Mouse (Mus musculus) heart, embryonic 14.5 days (tissue): ENCODE measurements around the gene Anp32a. TPM values are rescaled to one million over a fixed set of nuclear protein-coding genes. Genes with fewer than 3 reads are reported as not detected.

Source experiments
- ATAC-seq: fragments of 200-750 bp; cut with Nextera tagmentation; 2 replicates; pipeline ENCODE4 v1.8.0; 2017; ENCODE audit warnings: low read depth, moderate TSS enrichment; ENCODE audit not compliant: insufficient number of reproducible peaks, insufficient read depth, low FRiP score
- H3K27ac ChIP-seq, 2 experiments: fragments of 200-500 bp in 1 of 2; fragments of 300-500 bp in 1 of 2; sonication (generic) in 1 of 2; replicated peaks in 1 of 2; 2 replicates each; pipeline ENCODE4 v1.5.1; 2012 to 2014; ENCODE audit warnings: low read depth in 2 of 2, low read length in 2 of 2, control low read depth in 1 of 2, mild to moderate bottlenecking in 1 of 2, mixed read lengths in 1 of 2; ENCODE audit not compliant: control insufficient read depth in 1 of 2, insufficient read depth in 1 of 2
- H3K27me3 ChIP-seq: fragments of 300-500 bp; sonication (generic); 2 replicates; pipeline ENCODE4 v1.6.1; 2014; ENCODE audit warnings: mild to moderate bottlenecking, low read length, control low read depth; ENCODE audit not compliant: control insufficient read depth, insufficient read depth
- H3K36me3 ChIP-seq: fragments of 300-500 bp; sonication (generic); 2 replicates; pipeline ENCODE4 v1.6.1; 2014; ENCODE audit warnings: mild to moderate bottlenecking, control low read depth, low read length, mixed read lengths; ENCODE audit not compliant: control insufficient read depth, insufficient read depth
- H3K4me1 ChIP-seq, 2 experiments: fragments of 200-500 bp in 1 of 2; fragments of 300-500 bp in 1 of 2; sonication (generic) in 1 of 2; 2 replicates each; pipeline ENCODE4 v1.6.1; 2012 to 2014; ENCODE audit warnings: low read length in 2 of 2, control low read depth in 1 of 2, mixed read lengths in 1 of 2; ENCODE audit not compliant: control insufficient read depth in 2 of 2, insufficient read depth in 2 of 2
- H3K4me2 ChIP-seq: fragments of 300-500 bp; sonication (generic); 2 replicates; pipeline ENCODE4 v1.6.1; 2014; ENCODE audit warnings: mild to moderate bottlenecking, low read length
- H3K4me3 ChIP-seq, 2 experiments: fragments of 200-500 bp in 1 of 2; fragments of 300-500 bp in 1 of 2; sonication (generic) in 1 of 2; 2 replicates each; pipeline ENCODE4 v1.5.1; 2012 to 2014; ENCODE audit warnings: low read length in 2 of 2, mild to moderate bottlenecking in 2 of 2, control low read depth in 1 of 2, low read depth in 1 of 2, moderate library complexity in 1 of 2; ENCODE audit not compliant: control insufficient read depth in 1 of 2, insufficient read depth in 1 of 2
- H3K9ac ChIP-seq: fragments of 300-500 bp; sonication (generic); 2 replicates; pipeline ENCODE4 v1.6.1; 2014; ENCODE audit warnings: mild to moderate bottlenecking, low read length
- H3K9me3 ChIP-seq: fragments of 300-500 bp; sonication (generic); 2 replicates; pipeline ENCODE4 v1.6.1; 2016; ENCODE audit warnings: low read length, control low read depth; ENCODE audit not compliant: control insufficient read depth
- whole genome bisulfite sequencing: fragments of 180-500 bp; shearing (Covaris S2); extraction: QIAGEN DNeasy Blood & Tissue Kit; methylation state at CpG from one replicate; pipeline ENCODE4 v1.1.7; 2014; 5-methylcytosine and 5-hydroxymethylcytosine counted together
- polyA plus RNA-seq: library from polyadenylated mRNA; unstranded; fragments of >200 nt; fragmentation: Nextera tagmentation; extraction: Ambion mirVana; gene quantifications from 2 replicates; pipeline ENCODE4 v1.2.1, GENCODE M21; 2014

The Anp32a gene
- polyA plus RNA-seq, 1 experiment from 2014 or later = 92.8 TPM

DNA sequence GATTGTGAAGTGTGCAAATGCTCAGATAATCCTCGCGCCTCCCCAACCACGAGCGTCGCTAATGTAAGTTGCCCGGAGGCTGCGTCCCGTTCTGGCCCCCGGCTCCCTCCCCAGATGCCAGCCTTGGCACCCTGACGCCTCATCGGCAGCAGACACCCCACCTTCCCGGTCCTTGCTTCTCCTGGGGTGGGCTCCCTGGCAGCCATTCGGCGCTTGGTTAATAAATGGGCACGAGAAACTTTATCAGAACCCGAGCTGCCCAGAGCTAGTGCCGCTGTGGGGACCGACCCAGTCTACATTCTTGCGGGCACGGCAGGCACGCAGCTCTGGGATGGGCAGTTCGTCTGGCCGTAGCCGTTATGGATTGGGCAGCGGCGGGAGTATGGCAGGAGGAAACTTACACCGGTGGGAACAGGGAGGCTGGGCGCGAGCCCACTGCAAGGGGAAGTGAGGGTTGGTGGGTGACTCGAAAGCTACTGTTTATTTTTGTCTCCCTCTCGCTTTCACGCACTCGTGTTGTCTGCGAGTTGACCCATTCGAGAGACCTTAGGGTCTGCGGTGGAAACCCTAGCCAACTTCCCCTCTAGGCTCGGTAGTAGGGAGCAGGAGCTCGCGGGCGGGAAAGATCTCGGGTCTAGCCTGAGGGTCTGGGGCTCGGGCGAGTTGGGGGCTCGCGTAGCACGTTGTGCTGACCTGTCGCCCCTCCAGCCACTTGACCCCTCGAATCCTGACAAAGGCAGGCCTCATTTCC, 1.5 kb downstream of the Anp32a start:
- peak overlapping the region; percentile 75 to 88 for H3K4me3 ChIP-seq
- ATAC-seq = no peak
- H3K27me3 ChIP-seq = no peaks in the 10 kb centered on the region
- no peaks in the 10 kb centered on the region for H3K36me3 ChIP-seq
- H3K4me1 ChIP-seq = peaks cover 18 to 39% of the 10 kb centered on the region in 2 experiments
- H3K9me3 ChIP-seq = no peaks in the 10 kb centered on the region
- peak overlapping the region; percentile 100 for H3K9ac ChIP-seq
- under 1% methylated on average over 48 of the region's 48 CpGs for WGBS
- peak overlapping the region; percentile 71 for H3K4me2 ChIP-seq
- H3K27ac ChIP-seq = peak overlapping the region; percentile 99 to 100

DNA sequence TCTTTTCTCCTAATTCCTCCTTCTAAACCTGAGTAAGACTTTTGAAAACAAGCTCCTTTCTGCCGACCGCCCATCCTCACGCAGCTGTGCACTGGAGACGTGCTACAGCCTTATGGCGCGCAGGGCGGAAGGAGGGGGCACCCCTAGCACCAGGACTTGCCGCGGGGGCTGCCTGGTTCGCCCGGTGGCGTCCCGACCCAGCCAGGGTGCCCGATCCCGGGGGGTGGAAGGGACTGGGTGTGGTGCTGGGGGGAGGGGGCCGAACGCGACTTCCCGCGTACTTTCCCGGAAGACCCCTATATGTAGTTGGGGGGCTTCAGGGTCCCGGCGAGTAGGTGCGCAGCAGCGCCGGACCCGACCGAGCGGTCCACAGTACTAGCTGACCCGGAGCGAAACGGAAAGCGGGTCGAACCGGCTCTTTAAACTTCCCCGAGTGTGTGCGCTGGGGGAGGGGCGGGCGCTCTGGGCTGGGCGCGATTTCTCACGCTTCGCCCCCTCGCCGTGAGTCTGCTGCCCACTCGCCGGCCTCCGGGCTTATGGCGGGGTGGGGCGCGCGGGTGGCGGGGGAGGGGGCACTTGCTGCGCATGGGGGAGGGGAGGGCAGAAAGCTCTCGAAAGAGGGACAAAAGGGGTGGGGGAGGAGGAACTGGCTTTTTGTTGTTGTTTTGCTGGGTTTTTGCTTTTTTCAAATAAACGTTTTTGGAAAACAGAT, 2.3 kb downstream of the Anp32a start:
- Histone ChIP-seq H3K4me3 (peak overlapping the region; percentile 75 to 88), H3K9me3 (no peaks in the 10 kb centered on the region), H3K4me2 (peak overlapping the region; percentile 71), H3K4me1 (peaks cover 22 to 43% of the 10 kb centered on the region in 2 experiments), H3K27ac (peak overlapping the region; percentile 100), H3K27me3 (no peaks in the 10 kb centered on the region), H3K9ac (peak overlapping the region; percentile 100), H3K36me3 (no peaks in the 10 kb centered on the region)
- peak; percentile 41 for ATAC-seq
- 2% methylated on average over 53 of the region's 56 CpGs for WGBS

DNA sequence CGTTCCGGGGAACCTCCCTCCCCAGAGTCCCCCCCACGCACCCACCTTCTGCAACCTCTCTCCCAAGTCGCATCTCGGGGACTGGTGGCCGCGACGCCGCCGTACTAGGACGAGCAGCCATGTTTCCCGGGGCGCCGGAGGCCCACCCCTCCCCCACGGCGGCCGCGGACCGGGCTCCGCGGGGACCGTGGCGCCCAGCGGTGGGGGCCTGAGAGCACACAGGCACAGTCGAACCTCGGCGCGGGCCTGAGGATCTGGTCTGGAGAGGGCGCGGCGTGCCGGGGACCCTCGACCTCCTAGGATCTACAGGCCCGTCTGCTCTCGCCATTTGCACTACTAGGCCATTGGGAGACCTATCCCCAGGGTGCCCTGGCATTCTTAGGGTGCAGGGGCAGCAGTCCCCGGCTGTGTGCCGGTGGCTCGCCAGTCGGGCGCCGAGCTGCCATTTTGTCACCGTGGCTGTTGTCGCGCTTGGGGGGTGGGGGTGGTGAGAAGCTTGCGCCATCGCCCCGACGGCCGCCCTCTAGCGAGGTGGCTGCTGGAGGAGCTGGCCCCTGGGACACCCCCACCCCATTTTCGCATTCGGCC, 2.9 kb downstream of the Anp32a start:
- H3K9me3 ChIP-seq = no peaks in the 10 kb centered on the region
- peak overlapping the region; percentile 100 for H3K27ac ChIP-seq
- peak overlapping the region; percentile 75 to 88 for H3K4me3 ChIP-seq
- under 1% methylated on average over 50 of the region's 52 CpGs for WGBS
- H3K9ac ChIP-seq = peak overlapping the region; percentile 100
- peaks cover 28 to 43% of the 10 kb centered on the region in 2 experiments for H3K4me1 ChIP-seq
- no peaks in the 10 kb centered on the region for H3K36me3 ChIP-seq
- peak overlapping the region; percentile 71 for H3K4me2 ChIP-seq
- no peak for ATAC-seq
- H3K27me3 ChIP-seq = no peaks in the 10 kb centered on the region

DNA sequence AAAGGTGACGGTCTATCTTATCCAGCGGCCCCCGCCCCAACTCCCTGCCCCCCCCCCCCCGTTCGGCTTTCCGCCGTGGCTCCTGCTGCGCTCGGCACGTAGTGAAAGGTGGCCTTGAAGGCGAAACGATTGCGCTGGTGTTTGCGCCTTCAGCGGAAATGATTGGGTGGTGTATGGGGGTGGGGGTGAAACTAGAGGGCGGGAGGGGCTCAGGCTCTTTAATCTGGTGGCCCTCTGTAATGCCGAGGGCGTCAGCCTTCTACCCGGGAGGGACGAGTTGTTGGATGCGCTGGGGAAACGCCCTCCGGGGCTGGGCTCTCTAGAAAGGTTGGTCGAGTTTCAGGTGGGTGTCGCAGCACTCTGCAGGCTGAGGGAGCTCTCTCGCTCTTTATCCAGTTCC, 3.5 kb downstream of the Anp32a start:
- Histone ChIP-seq H3K4me1 (peaks cover 33 to 48% of the 10 kb centered on the region in 2 experiments), H3K4me2 (peak overlapping the region; percentile 71), H3K9ac (peak overlapping the region; percentile 100), H3K9me3 (no peaks in the 10 kb centered on the region), H3K27me3 (no peaks in the 10 kb centered on the region), H3K4me3 (peak overlapping the region; percentile 75 to 88), H3K36me3 (no peaks in the 10 kb centered on the region), H3K27ac (peak overlapping the region; percentile 100)
- under 1% methylated on average over 23 of the region's 26 CpGs for WGBS
- no peak for ATAC-seq

DNA sequence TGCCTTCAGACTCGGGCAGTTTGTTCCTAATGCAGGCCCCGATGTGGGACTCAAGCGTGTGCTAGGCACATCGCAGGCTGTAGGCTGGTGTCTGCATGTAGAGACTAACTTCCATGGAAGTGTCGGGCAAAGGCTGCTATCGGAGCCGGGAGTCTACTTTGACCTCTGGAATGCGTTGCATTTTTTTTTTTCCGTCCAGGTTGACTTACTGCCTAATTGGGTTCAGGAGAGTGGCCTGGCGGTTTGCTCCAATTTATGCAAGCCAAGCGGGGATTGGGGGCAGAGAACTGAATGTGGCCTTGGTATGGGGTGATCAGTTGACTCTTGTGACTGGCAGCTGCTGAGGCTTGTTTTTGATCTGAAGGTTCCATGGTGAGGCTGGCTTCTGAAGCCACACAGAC, 4.0 kb downstream of the Anp32a start:
- 10% methylated on average over 11 of the region's 11 CpGs for WGBS
- Histone ChIP-seq H3K27ac (peak overlapping the region; percentile 100), H3K27me3 (no peaks in the 10 kb centered on the region)

DNA sequence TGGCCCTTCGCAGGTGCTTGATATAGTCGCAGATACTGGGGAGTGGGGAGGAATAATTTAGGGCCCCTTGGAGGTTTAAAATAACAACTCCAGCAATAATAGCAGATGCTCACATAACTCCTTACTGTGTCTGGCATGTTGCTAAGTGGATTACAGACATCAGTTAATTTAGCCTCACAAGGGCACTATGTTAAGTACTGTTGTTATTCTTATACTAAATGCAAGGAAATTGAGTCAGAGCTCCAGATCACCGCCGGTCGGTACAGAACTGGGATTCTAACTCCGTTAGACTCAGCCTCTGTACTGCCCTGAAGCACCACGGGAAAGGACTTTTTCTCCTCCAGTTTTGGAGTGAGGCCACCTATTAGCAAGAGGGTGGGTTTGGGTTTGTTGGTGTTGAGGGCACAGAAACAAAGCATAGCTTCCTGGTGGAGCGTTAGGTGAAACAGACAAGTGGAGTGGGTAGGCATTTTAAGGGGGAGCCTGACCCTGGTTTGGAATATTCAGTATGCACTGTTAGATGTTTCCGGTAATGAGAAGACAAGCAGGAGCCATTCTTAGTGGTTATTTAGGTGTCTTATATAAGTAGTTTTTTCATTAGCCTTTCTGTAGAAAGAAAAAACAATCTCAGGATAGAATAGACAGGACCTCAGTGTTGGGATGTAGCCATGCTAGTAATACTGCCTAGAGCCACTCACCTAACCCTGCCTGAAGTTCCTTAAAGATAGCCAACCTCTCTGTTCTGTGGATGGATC, 4.7 kb downstream of the Anp32a start:
- no peaks in the 10 kb centered on the region for H3K36me3 ChIP-seq
- peak overlapping the region; percentile 100 for H3K27ac ChIP-seq
- no peaks in the 10 kb centered on the region for H3K9me3 ChIP-seq
- peak overlapping the region; percentile 71 for H3K4me2 ChIP-seq
- H3K4me1 ChIP-seq = peaks cover 40 to 57% of the 10 kb centered on the region in 2 experiments
- peak overlapping the region in 1 of 2 experiments; percentile 88; a peak in 3 of 4 replicates for H3K4me3 ChIP-seq
- 43% methylated on average over 9 of the region's 9 CpGs for WGBS
- ATAC-seq = no peak
- H3K27me3 ChIP-seq = no peaks in the 10 kb centered on the region
- peak overlapping the region; percentile 100 for H3K9ac ChIP-seq

More for the DNA sequence above, 4.0 kb downstream of the Anp32a start:
- H3K4me3 ChIP-seq = peak overlapping the region; percentile 75 to 88
- no peak for ATAC-seq
- H3K9me3 ChIP-seq = no peaks in the 10 kb centered on the region
- peak overlapping the region; percentile 100 for H3K9ac ChIP-seq
- H3K36me3 ChIP-seq = no peaks in the 10 kb centered on the region
- peak overlapping the region; percentile 71 for H3K4me2 ChIP-seq
- peaks cover 38 to 53% of the 10 kb centered on the region in 2 experiments for H3K4me1 ChIP-seq

DNA sequence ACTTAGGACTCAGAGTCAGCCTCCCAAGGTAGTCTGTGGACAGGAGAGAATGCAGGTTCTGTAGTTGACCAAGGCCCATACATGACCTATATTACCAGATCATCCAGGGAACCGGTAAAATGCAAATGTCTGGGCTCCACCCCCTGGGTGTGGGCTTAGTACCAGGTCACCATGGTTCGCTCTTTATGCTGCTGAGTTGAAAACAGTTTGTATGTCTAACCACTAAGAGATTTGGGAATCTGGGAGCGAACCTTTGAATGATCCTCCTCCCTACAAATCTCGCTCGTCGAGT, 5.2 kb downstream of the Anp32a start:
- H3K4me3 ChIP-seq = 0 out of 4 replicates have a peak overlapping the region, but pooled peaks of 1 of the 2 experiments have one; percentile 88
- H3K27me3 ChIP-seq = no peaks in the 10 kb centered on the region
- H3K4me2 ChIP-seq = peak overlapping the region; percentile 71
- H3K36me3 ChIP-seq = no peaks in the 10 kb centered on the region
- ATAC-seq = no peak
- H3K9ac ChIP-seq = peak overlapping the region; percentile 100; the same call in 1 of the 2 replicates
- 72% methylated on average over 6 of the region's 6 CpGs for WGBS
- 0 out of 4 replicates have a peak overlapping the region, but pooled peaks have one; percentile 19 to 48 for H3K27ac ChIP-seq
- H3K9me3 ChIP-seq = no peaks in the 10 kb centered on the region
- peaks cover 41 to 62% of the 10 kb centered on the region in 2 experiments for H3K4me1 ChIP-seq
